Mouse (Mus musculus) monocyte, adult 5-6 weeks (primary cell): ENCODE results near the gene Ggact. TPM values are rescaled to one million over a fixed set of nuclear protein-coding genes. Genes with fewer than 3 reads are reported as not detected.

ENCODE experiments used
- ATAC-seq: fragments of 153-309, 156-312 bp; replicated peaks from 2 replicates; pipeline ENCODE4 v1.8.0; 2017; ENCODE audit warnings: mild to moderate bottlenecking; ENCODE audit not compliant: low TSS enrichment, insufficient number of reproducible peaks, severe bottlenecking, poor library complexity, low FRiP score
- total RNA-seq: library from RNA; stranded (forward); fragments of 200-1000, 200-491, 200-594 nt; gene quantifications from 3 replicates; pipeline ENCODE4 v1.2.3, GENCODE M21; 2017

The Ggact gene
- total RNA-seq, 1 experiment from 2014 or later, result 6.5 TPM

DNA sequence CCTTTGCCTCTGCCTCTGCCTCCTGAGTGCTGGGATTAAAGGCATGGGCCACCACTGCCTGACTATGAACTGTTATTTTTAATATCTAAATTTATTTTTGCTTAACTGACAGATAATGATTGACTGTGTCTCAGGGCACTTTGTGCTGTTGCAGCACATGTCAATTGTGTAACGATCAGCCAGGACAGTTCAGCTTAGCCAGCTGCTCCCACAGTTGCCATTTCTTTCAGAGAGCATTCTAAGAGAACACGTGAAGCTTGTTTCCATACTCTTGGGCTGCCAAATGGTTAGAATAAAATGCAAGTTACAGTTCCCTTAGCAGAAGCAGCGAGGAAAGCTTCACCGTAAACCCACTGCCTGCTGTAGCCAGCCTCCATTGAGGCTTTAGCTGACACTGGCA, 113.3 kb downstream of the Ggact start:
- no peak for ATAC-seq

DNA sequence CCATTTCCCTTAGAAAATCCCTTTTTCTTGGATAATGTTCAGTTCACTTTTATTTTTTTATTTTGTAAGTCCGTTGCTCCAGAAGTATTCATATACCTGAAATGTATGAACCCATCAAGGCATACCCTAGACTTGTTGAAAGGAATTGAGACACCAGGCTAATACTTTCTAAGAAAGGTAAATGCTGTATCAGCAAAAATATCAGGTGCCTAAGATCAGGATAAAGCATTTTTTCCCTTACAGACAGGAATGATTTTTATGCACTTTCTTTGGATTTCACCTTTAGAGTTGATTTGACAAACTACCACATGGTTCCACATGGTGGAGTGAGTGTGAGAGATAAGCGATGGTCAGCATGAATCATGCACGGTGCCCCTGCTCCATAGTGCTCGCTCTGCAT, 120.2 kb downstream of the Ggact start:
- ATAC-seq, result no peak

DNA sequence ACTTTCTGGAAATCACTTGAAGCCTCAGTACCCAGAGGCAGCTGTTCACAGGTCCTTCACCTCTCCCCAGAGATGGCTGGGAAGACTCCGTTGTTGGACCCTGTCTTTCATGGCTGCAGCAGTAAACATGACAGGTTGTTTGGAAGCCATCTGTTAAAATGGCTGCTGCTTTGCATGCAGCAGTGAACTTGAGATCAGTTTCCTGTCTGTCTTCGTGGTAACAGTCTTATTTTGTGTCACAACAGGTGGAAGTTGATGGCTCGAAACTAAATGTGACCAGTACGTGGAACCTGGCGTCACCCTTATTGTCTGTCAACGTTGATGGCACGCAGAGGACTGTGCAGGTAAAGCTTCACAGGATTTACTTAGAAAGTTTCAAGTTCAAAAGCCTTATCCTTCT, 123.4 kb downstream of the Ggact start:
- no peak for ATAC-seq

GRCm38 (mm10) chr14:122788199-122788598, 125.4 kb downstream of the Ggact start:
- ATAC-seq, result no peak

DNA sequence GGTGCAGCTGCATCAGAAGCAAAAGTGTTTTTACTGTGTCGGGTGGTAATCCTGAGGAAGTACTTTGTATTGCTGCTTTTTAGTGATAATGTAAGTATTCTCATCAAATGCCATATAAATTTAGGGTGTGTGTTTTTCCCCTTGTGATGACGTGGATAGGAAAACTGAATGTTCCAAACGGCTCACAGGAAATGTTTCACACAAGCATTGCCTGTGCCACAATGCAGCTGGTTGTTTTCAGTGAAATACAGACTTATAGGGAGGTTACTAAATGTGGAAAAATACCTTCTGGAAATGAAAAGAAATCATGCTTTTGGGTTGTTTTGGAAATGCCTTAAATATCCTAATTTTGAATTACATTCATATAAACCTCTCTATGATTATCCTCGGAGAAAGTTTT, 128.9 kb downstream of the Ggact start:
- ATAC-seq, result no peak

DNA sequence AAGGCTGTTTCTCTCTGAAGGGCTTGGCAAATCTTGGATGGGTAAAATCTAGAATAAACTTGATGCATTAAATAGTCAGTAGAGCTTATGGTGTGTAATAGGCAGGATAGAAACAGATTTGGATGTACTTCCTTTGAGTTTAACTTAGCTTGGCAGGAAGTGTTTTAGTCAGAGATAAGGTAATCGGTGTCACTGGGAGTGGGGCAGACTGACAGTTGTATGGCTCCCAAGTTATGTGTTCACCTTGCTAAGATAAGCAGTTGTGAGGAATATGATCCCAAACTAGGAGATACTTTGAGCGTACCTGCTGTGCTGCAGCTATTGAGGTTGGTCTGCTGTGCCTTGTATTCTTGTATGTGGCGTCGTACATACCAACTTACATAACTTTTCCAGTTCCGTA, 147.1 kb downstream of the Ggact start:
- ATAC-seq, result no peak

Other genes with a start within 250 kb of the Ggact start
- gene Tmtc4, start 70.3 kb upstream of the Ggact start, total RNA-seq, result 2.9 to 9.5 TPM (median 8.0 TPM) in 3 replicates